Mouse (Mus musculus) olfactory bulb, adult 2 months (tissue): ENCODE measurements around the gene P4ha2.

Source experiments
- CTCF ChIP-seq: fragments of 200-500 bp; IDR thresholded peaks from 2 replicates; pipeline ENCODE4 v1.5.1; 2012; ENCODE audit warnings: low read depth, mild to moderate bottlenecking, low read length, moderate library complexity; ENCODE audit not compliant: insufficient read depth
- POLR2A ChIP-seq: fragments of 200-500 bp; IDR thresholded peaks from 2 replicates; pipeline ENCODE4 v1.6.1; 2012; ENCODE audit warnings: mild to moderate bottlenecking, low read depth, low read length, moderate library complexity; ENCODE audit not compliant: insufficient read depth

- no peak for TF ChIP-seq CTCF
- no peak for TF ChIP-seq POLR2A
These were observed 31.8 kb upstream of the P4ha2 start for GRCm38 (mm10) chr11:54067996-54068519.
